Mouse (Mus musculus): ENCODE results near the gene Trim44. TPM values are rescaled to one million over a fixed set of nuclear protein-coding genes. Genes with fewer than 3 reads are reported as not detected.

Trim44 gene
- 51.2 and 56.2 TPM in 2 replicates for polyA plus RNA-seq (2015; fragmentation: Nextera tagmentation; extraction: Ambion mirVana)

DNA sequence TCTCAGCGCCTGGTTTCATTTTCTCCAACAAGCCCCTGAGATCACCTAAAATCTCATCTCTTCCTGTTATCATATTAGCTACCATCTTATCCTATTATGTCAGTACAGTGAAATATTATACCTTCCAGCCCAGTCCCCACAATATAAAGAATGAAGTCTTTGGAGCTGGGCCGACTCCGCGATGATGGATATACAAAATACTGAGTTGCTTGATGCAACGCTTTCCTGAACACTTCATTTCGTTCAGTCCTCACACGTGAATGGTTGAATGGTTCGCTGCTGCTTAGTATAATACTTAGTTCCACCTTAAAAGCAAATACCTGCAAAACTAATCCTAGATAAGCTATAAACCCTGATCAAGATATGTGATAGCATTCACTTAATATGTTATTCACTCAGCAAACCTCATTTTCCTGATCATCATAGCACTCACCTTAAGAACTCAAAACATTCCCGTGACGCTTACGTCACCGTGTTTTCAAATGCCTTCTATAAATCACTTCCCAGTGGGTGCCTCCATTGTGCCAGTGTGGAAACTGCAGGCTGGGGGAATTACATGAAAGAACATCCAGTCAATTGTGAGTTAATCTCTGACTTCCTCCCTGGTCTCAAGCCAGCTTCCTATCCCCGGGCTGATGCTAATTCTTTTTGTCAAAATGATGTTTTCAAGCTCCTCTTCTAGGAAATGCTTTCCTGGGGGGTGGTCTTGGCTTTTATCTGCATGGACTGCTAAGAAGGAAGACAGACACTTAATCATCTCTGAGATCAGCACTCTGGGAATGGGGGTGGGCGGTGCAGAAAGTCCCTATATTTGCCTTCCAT, at the start of gene Trim44:
Gene Trim44, minus strand, starts transcription at position 466 of the 822 bp plus-strand sequence.
- H3K9me3 ChIP-seq (replicated peaks), result no peaks in the 10 kb centered on the region
- peak within 1 kb of the TSS; percentile 35; the same call in 1 of the 2 replicates for H3K27ac ChIP-seq (replicated peaks)
- no peak within 1 kb of the TSS for H3K9ac ChIP-seq (replicated peaks)
- H3K4me1 ChIP-seq, result peaks cover 16% of the 10 kb centered on the region
- H3K4me2 ChIP-seq, result peak within 1 kb of the TSS; percentile 34
- H3K4me3 ChIP-seq (replicated peaks), result no peak within 1 kb of the TSS
- no peaks in the 10 kb centered on the region for H3K36me3 ChIP-seq
- WGBS, result 32% methylated on average over 14 of the region's 14 CpGs
- no peaks in the 10 kb centered on the region for H3K27me3 ChIP-seq (replicated peaks)
- ATAC-seq (ENCODE audit: low FRiP score), result 0 out of 2 replicates have a peak, but pooled peaks have one; percentile 24

DNA sequence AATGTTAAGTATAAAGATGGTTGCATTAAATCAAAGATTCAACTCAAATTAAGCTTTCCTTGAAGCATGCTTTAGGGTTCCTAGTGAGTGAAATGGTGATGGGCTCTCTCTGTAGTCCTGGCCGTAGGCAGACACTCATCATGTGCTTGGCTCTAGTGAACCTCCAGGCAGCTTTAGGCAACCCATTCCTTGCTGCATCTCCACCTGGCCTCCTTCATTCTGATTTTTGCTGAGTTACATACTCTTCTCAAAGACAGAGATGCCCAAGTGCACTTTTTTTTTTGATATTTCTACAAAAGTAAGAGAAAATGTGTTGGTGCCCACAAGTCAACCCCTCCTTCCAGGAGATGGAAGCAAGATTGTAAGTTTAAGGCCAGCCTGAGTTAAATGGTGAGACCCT, 47.5 kb upstream of the Trim44 start:
- Histone ChIP-seq H3K9me3 (replicated peaks) (no peaks in the 10 kb centered on the region), H3K36me3 (no peaks in the 10 kb centered on the region), H3K4me3 (replicated peaks) (no peak overlapping the region), H3K27me3 (replicated peaks) (no peaks in the 10 kb centered on the region), H3K4me1 (peaks cover 27% of the 10 kb centered on the region), H3K4me2 (no peak overlapping the region), H3K9ac (replicated peaks) (no peak overlapping the region), H3K27ac (replicated peaks) (no peak overlapping the region)
- WGBS, result 81% methylated on average over 1 of the region's 1 CpGs
- ATAC-seq (ENCODE audit: low FRiP score), result no peak

GRCm38 (mm10) chr2:102453447-102453846, 45.8 kb upstream of the Trim44 start:
- Histone ChIP-seq H3K4me2 (no peak overlapping the region), H3K27ac (replicated peaks) (no peak overlapping the region), H3K9ac (replicated peaks) (no peak overlapping the region), H3K9me3 (replicated peaks) (no peaks in the 10 kb centered on the region), H3K4me1 (peaks cover 33% of the 10 kb centered on the region), H3K4me3 (replicated peaks) (no peak overlapping the region), H3K36me3 (no peaks in the 10 kb centered on the region), H3K27me3 (replicated peaks) (no peaks in the 10 kb centered on the region)
- 14% methylated on average over 3 of the region's 3 CpGs for WGBS
- no peak for ATAC-seq (ENCODE audit: low FRiP score)

DNA sequence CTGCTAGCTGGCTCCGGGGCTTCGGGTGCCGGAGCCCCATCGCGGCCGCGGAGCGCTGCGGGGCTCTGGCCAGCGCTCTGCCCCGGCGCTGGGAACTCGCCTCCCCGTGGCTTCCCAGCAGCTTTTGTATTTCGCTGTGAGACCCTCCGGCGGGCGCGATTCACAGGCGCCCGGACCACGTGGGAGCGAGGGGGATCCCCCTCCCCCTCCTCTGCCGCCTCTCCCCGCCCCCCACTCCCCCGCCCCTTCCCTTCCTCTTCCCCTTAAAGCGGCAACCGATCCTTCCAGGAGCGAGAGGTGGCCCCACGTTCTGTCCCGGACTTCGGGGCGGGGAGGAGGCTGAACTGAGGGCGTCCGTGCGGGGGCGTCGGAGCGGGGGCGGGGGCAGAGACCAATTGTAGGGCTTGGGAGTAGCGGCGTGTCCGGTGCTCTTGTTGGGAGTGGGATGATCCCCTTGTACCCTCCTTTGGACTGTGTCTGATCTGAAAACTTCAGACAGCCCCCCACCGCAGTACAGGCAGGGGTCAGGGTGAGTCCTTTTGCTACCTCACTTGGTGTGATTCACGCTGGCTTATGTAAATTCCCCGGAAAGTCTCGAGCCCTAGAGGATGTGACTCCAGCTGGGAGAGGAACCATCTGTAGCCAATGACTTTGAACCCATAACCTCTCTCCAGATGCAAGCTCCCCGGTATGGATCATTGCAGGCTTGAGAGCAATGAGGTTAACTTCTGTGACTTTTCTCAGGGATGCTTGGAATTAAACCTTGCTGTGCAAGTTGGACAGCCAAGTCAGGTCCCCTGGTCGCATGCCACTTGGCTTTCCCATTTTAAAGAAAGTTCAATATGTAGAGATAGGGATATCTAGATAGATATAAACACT, 44.3 kb upstream of the Trim44 start, which contains the start of gene Fjx1:
Gene Fjx1, minus strand, starts transcription at position 829 of the 879 bp plus-strand sequence.
- Histone ChIP-seq H3K9me3 (replicated peaks) (no peaks in the 10 kb centered on the region), H3K27me3 (replicated peaks) (no peaks in the 10 kb centered on the region), H3K4me1 (peaks cover 29% of the 10 kb centered on the region), H3K9ac (replicated peaks) (peak within 1 kb of the TSS; percentile 89), H3K27ac (replicated peaks) (peak within 1 kb of the TSS; percentile 92), H3K4me3 (replicated peaks) (peak within 1 kb of the TSS; percentile 88), H3K4me2 (peak within 1 kb of the TSS; percentile 88), H3K36me3 (no peaks in the 10 kb centered on the region)
- peak; percentile 79 for ATAC-seq (ENCODE audit: low FRiP score)
- WGBS, result under 1% methylated on average over 44 of the region's 49 CpGs

GRCm38 (mm10) chr2:102450761-102451670, 43.4 kb upstream of the Trim44 start:
- ATAC-seq (ENCODE audit: low FRiP score), result peak; percentile 60
- H3K36me3 ChIP-seq, result no peaks in the 10 kb centered on the region
- H3K4me1 ChIP-seq, result peaks cover 29% of the 10 kb centered on the region
- H3K27ac ChIP-seq (replicated peaks), result peak overlapping the region; percentile 92
- H3K4me3 ChIP-seq (replicated peaks), result peak overlapping the region; percentile 88
- peak overlapping the region; percentile 88 for H3K4me2 ChIP-seq
- no peaks in the 10 kb centered on the region for H3K9me3 ChIP-seq (replicated peaks)
- peak overlapping the region; percentile 89 for H3K9ac ChIP-seq (replicated peaks)
- H3K27me3 ChIP-seq (replicated peaks), result no peaks in the 10 kb centered on the region
- WGBS, result under 1% methylated on average over 108 of the region's 109 CpGs

GRCm38 (mm10) chr2:102450248-102450760, 42.7 kb upstream of the Trim44 start:
- peak overlapping the region; percentile 88 for H3K4me2 ChIP-seq
- no peaks in the 10 kb centered on the region for H3K36me3 ChIP-seq
- H3K27ac ChIP-seq (replicated peaks), result peak overlapping the region; percentile 92
- no peaks in the 10 kb centered on the region for H3K9me3 ChIP-seq (replicated peaks)
- H3K4me1 ChIP-seq, result peaks cover 29% of the 10 kb centered on the region
- peak overlapping the region; percentile 88 for H3K4me3 ChIP-seq (replicated peaks)
- H3K27me3 ChIP-seq (replicated peaks), result no peaks in the 10 kb centered on the region
- WGBS, result under 1% methylated on average over 43 of the region's 43 CpGs
- ATAC-seq (ENCODE audit: low FRiP score), result peak; percentile 43; the same call in 1 of the 2 replicates
- peak overlapping the region; percentile 89 for H3K9ac ChIP-seq (replicated peaks)

- ATAC-seq (ENCODE audit: low FRiP score), result peak; percentile 43
- 2% methylated on average over 17 of the region's 17 CpGs for WGBS
- H3K27me3 ChIP-seq (replicated peaks), result no peaks in the 10 kb centered on the region
- no peaks in the 10 kb centered on the region for H3K36me3 ChIP-seq
- no peaks in the 10 kb centered on the region for H3K9me3 ChIP-seq (replicated peaks)
- H3K9ac ChIP-seq (replicated peaks), result peak overlapping the region; percentile 89
- H3K27ac ChIP-seq (replicated peaks), result peak overlapping the region; percentile 92
- peak overlapping the region; percentile 88 for H3K4me2 ChIP-seq
- H3K4me1 ChIP-seq, result peaks cover 29% of the 10 kb centered on the region
- H3K4me3 ChIP-seq (replicated peaks), result peak overlapping the region; percentile 88
These were observed 42.1 kb upstream of the Trim44 start for GRCm38 (mm10) chr2:102449630-102450247.

- Histone ChIP-seq H3K27ac (replicated peaks) (peak overlapping the region; percentile 46), H3K9ac (replicated peaks) (0 out of 2 replicates have a peak overlapping the region, but pooled peaks have one; percentile 5)
These were observed 41.4 kb upstream of the Trim44 start for GRCm38 (mm10) chr2:102449056-102449455.

DNA sequence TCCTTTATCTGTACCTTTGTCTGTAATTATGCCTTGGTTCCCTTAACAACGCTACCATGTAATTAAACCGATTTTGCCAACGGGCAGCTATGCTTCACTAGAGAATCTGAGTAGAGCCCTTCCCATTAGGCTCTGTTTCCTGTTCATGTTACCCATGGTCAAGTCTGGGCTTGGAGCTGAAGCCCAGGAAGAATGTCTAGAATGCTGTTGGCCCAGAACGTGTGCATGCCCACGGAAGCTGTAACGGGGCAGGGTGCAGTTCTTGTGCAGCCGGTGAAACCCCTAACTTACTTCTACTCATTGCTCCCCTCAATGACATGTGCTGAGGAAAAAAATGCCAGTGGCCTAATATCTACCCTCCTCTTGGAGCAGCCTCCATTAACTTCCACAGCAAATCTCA, 40.2 kb upstream of the Trim44 start:
- Histone ChIP-seq H3K9me3 (replicated peaks) (no peaks in the 10 kb centered on the region), H3K4me3 (replicated peaks) (no peak overlapping the region), H3K27ac (replicated peaks) (0 out of 2 replicates have a peak overlapping the region, but pooled peaks have one; percentile 10), H3K4me2 (peak overlapping the region; percentile 88), H3K27me3 (replicated peaks) (no peaks in the 10 kb centered on the region), H3K4me1 (peaks cover 24% of the 10 kb centered on the region), H3K9ac (replicated peaks) (no peak overlapping the region), H3K36me3 (no peaks in the 10 kb centered on the region)
- no peak for ATAC-seq (ENCODE audit: low FRiP score)
- WGBS, result 73% methylated on average over 7 of the region's 7 CpGs

More at GRCm38 (mm10) chr2:102449056-102449455, 41.4 kb upstream of the Trim44 start:
- Histone ChIP-seq H3K4me3 (replicated peaks) (peak overlapping the region; percentile 88), H3K4me1 (peaks cover 29% of the 10 kb centered on the region), H3K36me3 (no peaks in the 10 kb centered on the region), H3K9me3 (replicated peaks) (no peaks in the 10 kb centered on the region), H3K4me2 (peak overlapping the region; percentile 88), H3K27me3 (replicated peaks) (no peaks in the 10 kb centered on the region)
- WGBS, result 24% methylated on average over 1 of the region's 1 CpGs
- no peak for ATAC-seq (ENCODE audit: low FRiP score)

DNA sequence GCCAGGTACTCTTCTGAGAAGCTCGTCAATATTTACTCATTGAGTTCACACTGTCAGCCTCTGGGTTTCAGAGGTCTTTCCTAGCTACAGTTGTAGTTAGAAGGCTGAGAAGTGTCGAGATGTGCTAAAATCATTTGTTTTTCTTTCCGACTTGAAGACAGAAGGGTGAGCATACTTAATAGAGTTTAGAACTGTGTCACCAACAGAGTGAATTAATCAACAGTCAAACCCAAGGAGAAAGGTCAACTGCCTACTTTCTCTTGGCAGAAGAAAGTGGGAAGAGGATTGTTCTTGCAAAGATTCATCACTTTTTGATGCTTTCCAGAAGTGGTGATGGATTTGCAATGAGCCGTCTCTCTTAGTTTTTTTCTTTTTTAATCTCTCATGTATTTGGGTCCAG, 39.2 kb upstream of the Trim44 start:
- no peak for ATAC-seq (ENCODE audit: low FRiP score)
- H3K4me1 ChIP-seq, result peaks cover 16% of the 10 kb centered on the region
- H3K4me2 ChIP-seq, result no peak overlapping the region
- no peaks in the 10 kb centered on the region for H3K9me3 ChIP-seq (replicated peaks)
- 77% methylated on average over 4 of the region's 4 CpGs for WGBS
- H3K9ac ChIP-seq (replicated peaks), result no peak overlapping the region
- no peak overlapping the region for H3K27ac ChIP-seq (replicated peaks)
- H3K4me3 ChIP-seq (replicated peaks), result no peak overlapping the region
- H3K36me3 ChIP-seq, result no peaks in the 10 kb centered on the region
- no peaks in the 10 kb centered on the region for H3K27me3 ChIP-seq (replicated peaks)

All from neural tube, embryonic 15.5 days (tissue).